Mouse (Mus musculus): Measurements from ENCODE around the gene 2310039H08Rik. TPM values are rescaled to one million over a fixed set of nuclear protein-coding genes. Genes with fewer than 3 reads are reported as not detected.
"Not testable (repeated sequence)": the region's sequence is repeated elsewhere in the genome, so short reads cannot be mapped to it uniquely, and the experiment has no call there.

Gene 2310039H08Rik
- polyA plus RNA-seq, 1 experiment from 2014 or later, result 89.9 TPM

GRCm38 (mm10) chr17:46782341-46783221 lies 10.1 kb downstream of the 2310039H08Rik start, which contains the start of gene Rpl7l1:
Gene Rpl7l1 (minus strand): TSS chr17:46782672.
- peaks cover 7% of the 10 kb centered on the region; the same call in 1 of the 2 replicates for H3K4me1 ChIP-seq (replicated peaks; ENCODE audit: control insufficient read depth, insufficient read depth, low read length)
- under 1% methylated on average over 44 of the region's 44 CpGs for WGBS
- ATAC-seq (replicated peaks; ENCODE audit: low FRiP score, low TSS enrichment, low read depth), result peak; percentile 93
- no peaks in the 10 kb centered on the region for H3K9me3 ChIP-seq (ENCODE audit: control insufficient read depth, low read length)
- DNase-seq (ENCODE audit: low spot score), result peak; percentile 94
- no peaks in the 10 kb centered on the region for H3K27me3 ChIP-seq (replicated peaks; ENCODE audit: control insufficient read depth, insufficient read depth, low read length)
- peaks cover 33% of the 10 kb centered on the region for H3K36me3 ChIP-seq (ENCODE audit: control insufficient read depth, insufficient read depth, low read length)
- peak within 1 kb of the TSS; percentile 55 for H3K9ac ChIP-seq (ENCODE audit: low read length)
- peak within 1 kb of the TSS; percentile 86 for H3K27ac ChIP-seq (ENCODE audit: low read depth)
- peak within 1 kb of the TSS; percentile 73 for H3K4me2 ChIP-seq (ENCODE audit: low read length)
- H3K4me3 ChIP-seq (ENCODE audit: low read depth, low read length), result peak within 1 kb of the TSS; percentile 49

GRCm38 (mm10) chr17:46783222-46783565 lies 10.8 kb downstream of the 2310039H08Rik start:
- Histone ChIP-seq H3K36me3 (ENCODE audit: control insufficient read depth, insufficient read depth, low read length) (peaks cover 27% of the 10 kb centered on the region), H3K27me3 (replicated peaks; ENCODE audit: control insufficient read depth, insufficient read depth, low read length) (no peaks in the 10 kb centered on the region), H3K9ac (ENCODE audit: low read length) (no peak overlapping the region), H3K4me2 (ENCODE audit: low read length) (peak overlapping the region; percentile 73), H3K27ac (ENCODE audit: low read depth) (peak overlapping the region; percentile 86), H3K9me3 (ENCODE audit: control insufficient read depth, low read length) (no peaks in the 10 kb centered on the region), H3K4me3 (ENCODE audit: low read depth, low read length) (peak overlapping the region; percentile 49), H3K4me1 (replicated peaks; ENCODE audit: control insufficient read depth, insufficient read depth, low read length) (peaks cover 7% of the 10 kb centered on the region; the same call in 1 of the 2 replicates)
- ATAC-seq (replicated peaks; ENCODE audit: low FRiP score, low TSS enrichment, low read depth), result no peak; the same call in 1 of the 2 replicates
- WGBS, result 86% methylated on average over 2 of the region's 2 CpGs
- no peak for DNase-seq (ENCODE audit: low spot score)

DNA sequence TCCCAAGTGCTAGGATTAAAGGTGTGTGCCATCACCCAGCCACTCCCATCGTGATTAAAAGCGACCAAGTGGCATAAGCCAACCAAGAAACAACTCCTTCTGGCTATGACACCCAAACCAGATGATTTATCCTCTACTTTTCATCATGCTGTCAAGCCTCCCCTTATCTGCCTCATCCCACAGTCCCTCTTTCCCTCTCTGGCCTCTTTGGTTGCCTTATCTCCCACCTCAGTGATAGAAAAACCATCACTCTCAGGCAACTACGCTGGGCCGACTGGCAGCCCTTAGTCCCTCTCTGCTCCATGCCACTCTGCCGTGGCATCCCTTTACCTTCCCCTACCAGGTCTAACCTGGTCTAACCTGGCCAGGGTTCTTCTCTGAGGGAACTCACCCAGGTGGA lies 14.5 kb downstream of the 2310039H08Rik start:
- no peak for DNase-seq (ENCODE audit: low spot score)
- H3K4me1 ChIP-seq (replicated peaks; ENCODE audit: control insufficient read depth, insufficient read depth, low read length), result no peaks in the 10 kb centered on the region
- H3K9ac ChIP-seq (ENCODE audit: low read length), result no peak overlapping the region
- H3K4me2 ChIP-seq (ENCODE audit: low read length), result no peak overlapping the region
- WGBS, result 91% methylated on average over 5 of the region's 5 CpGs
- no peak overlapping the region for H3K27ac ChIP-seq (ENCODE audit: low read depth)
- no peak overlapping the region for H3K4me3 ChIP-seq (ENCODE audit: low read depth, low read length)
- ATAC-seq (replicated peaks; ENCODE audit: low FRiP score, low TSS enrichment, low read depth), result no peak
- H3K27me3 ChIP-seq (replicated peaks; ENCODE audit: control insufficient read depth, insufficient read depth, low read length), result no peaks in the 10 kb centered on the region
- H3K36me3 ChIP-seq (ENCODE audit: control insufficient read depth, insufficient read depth, low read length), result no peaks in the 10 kb centered on the region
- no peaks in the 10 kb centered on the region for H3K9me3 ChIP-seq (ENCODE audit: control insufficient read depth, low read length)

DNA sequence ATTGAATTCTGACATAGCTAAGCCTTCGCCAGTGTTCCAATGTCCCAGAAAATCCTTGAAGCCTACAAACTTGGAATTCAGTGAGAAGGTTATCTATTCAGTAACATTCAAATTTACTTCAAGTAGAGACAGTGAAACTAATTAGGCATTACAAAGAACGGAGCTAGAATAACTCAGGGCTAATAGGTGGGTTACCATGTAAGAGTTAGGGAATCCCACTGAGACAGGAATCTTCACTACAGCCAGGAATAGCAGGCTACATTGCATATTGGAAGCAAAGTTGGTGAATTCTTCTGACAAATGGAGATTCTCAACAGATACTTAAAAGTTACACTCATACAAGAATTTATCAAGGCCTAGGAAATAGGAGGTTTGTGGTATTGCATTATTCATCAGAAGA lies 15.5 kb downstream of the 2310039H08Rik start:
- H3K9me3 ChIP-seq (ENCODE audit: control insufficient read depth, low read length); H3K27ac ChIP-seq (ENCODE audit: low read depth); H3K4me1 ChIP-seq (replicated peaks; ENCODE audit: control insufficient read depth, insufficient read depth, low read length); H3K4me2 ChIP-seq (ENCODE audit: low read length); H3K36me3 ChIP-seq (ENCODE audit: control insufficient read depth, insufficient read depth, low read length); H3K27me3 ChIP-seq (replicated peaks; ENCODE audit: control insufficient read depth, insufficient read depth, low read length); ATAC-seq (replicated peaks; ENCODE audit: low FRiP score, low TSS enrichment, low read depth); H3K9ac ChIP-seq (ENCODE audit: low read length); DNase-seq (ENCODE audit: low spot score); H3K4me3 ChIP-seq (ENCODE audit: low read depth, low read length): not testable (repeated sequence)
- WGBS, result 66% methylated on average over 2 of the region's 2 CpGs

DNA sequence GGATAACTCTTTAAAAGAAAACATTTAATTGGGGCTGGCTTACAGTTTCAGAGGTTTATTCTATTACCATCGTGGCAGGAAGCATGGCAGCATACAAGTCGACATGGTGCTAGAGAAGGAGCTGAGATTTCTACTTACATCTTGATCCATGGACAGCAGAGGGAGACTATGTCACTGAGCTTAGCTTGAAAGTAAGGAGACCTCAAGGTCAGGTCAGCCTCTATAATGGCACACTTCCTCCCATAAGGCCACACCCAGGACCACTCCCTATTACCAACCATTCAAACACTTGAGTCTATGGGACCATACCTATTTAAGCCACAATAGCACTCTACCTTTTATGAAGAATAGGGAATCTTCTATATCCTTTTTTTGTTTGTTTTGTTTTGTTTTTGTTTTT lies 20.5 kb downstream of the 2310039H08Rik start:
- H3K4me3 ChIP-seq (ENCODE audit: low read depth, low read length), result no peak overlapping the region
- WGBS, result 87% methylated on average over 2 of the region's 2 CpGs
- H3K27ac ChIP-seq (ENCODE audit: low read depth), result no peak overlapping the region
- H3K9ac ChIP-seq (ENCODE audit: low read length), result no peak overlapping the region
- H3K36me3 ChIP-seq (ENCODE audit: control insufficient read depth, insufficient read depth, low read length), result no peaks in the 10 kb centered on the region
- no peak for ATAC-seq (replicated peaks; ENCODE audit: low FRiP score, low TSS enrichment, low read depth)
- no peaks in the 10 kb centered on the region for H3K27me3 ChIP-seq (replicated peaks; ENCODE audit: control insufficient read depth, insufficient read depth, low read length)
- H3K4me1 ChIP-seq (replicated peaks; ENCODE audit: control insufficient read depth, insufficient read depth, low read length), result no peaks in the 10 kb centered on the region
- no peaks in the 10 kb centered on the region for H3K9me3 ChIP-seq (ENCODE audit: control insufficient read depth, low read length)
- DNase-seq (ENCODE audit: low spot score), result no peak
- no peak overlapping the region for H3K4me2 ChIP-seq (ENCODE audit: low read length)

GRCm38 (mm10) chr17:46796743-46797142 lies 24.3 kb downstream of the 2310039H08Rik start:
- ATAC-seq (replicated peaks; ENCODE audit: low FRiP score, low TSS enrichment, low read depth), result no peak
- H3K4me3 ChIP-seq (ENCODE audit: low read depth, low read length), result no peak overlapping the region
- H3K27ac ChIP-seq (ENCODE audit: low read depth), result no peak overlapping the region
- H3K36me3 ChIP-seq (ENCODE audit: control insufficient read depth, insufficient read depth, low read length), result peaks cover 20% of the 10 kb centered on the region
- H3K9ac ChIP-seq (ENCODE audit: low read length), result no peak overlapping the region
- no peak overlapping the region for H3K4me2 ChIP-seq (ENCODE audit: low read length)
- 86% methylated on average over 4 of the region's 4 CpGs for WGBS
- DNase-seq (ENCODE audit: low spot score), result no peak
- no peaks in the 10 kb centered on the region for H3K27me3 ChIP-seq (replicated peaks; ENCODE audit: control insufficient read depth, insufficient read depth, low read length)
- no peaks in the 10 kb centered on the region for H3K9me3 ChIP-seq (ENCODE audit: control insufficient read depth, low read length)
- H3K4me1 ChIP-seq (replicated peaks; ENCODE audit: control insufficient read depth, insufficient read depth, low read length), result no peaks in the 10 kb centered on the region

DNA sequence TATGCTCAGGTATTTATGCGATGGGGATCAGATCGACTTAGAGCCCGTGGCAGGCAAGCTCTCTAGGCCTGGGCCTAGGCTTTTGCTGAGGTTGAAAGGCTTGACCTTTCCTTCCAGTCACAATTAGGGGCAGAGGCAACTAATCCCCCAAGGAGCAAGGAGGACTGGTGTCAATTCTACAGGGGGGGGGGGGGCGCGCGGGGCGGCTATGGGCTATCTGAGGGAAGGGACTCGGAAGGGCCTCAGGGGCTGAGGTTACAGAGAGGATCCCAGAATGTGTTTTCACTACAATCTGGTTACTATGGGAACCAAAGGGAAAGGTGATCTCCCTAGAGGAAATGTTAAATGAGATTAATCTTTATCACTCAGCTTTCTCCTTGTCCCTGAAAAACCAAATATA lies 25.0 kb downstream of the 2310039H08Rik start:
- H3K27me3 ChIP-seq (replicated peaks; ENCODE audit: control insufficient read depth, insufficient read depth, low read length), result no peaks in the 10 kb centered on the region
- no peak overlapping the region for H3K9ac ChIP-seq (ENCODE audit: low read length)
- H3K4me3 ChIP-seq (ENCODE audit: low read depth, low read length), result no peak overlapping the region
- no peaks in the 10 kb centered on the region for H3K4me1 ChIP-seq (replicated peaks; ENCODE audit: control insufficient read depth, insufficient read depth, low read length)
- no peak for DNase-seq (ENCODE audit: low spot score)
- 56% methylated on average over 8 of the region's 8 CpGs for WGBS
- H3K27ac ChIP-seq (ENCODE audit: low read depth), result no peak overlapping the region
- no peak for ATAC-seq (replicated peaks; ENCODE audit: low FRiP score, low TSS enrichment, low read depth)
- no peak overlapping the region for H3K4me2 ChIP-seq (ENCODE audit: low read length)
- peaks cover 20% of the 10 kb centered on the region for H3K36me3 ChIP-seq (ENCODE audit: control insufficient read depth, insufficient read depth, low read length)
- no peaks in the 10 kb centered on the region for H3K9me3 ChIP-seq (ENCODE audit: control insufficient read depth, low read length)

GRCm38 (mm10) chr17:46799680-46800079 lies 27.2 kb downstream of the 2310039H08Rik start:
- 80% methylated on average over 10 of the region's 10 CpGs for WGBS
- Histone ChIP-seq H3K4me2 (ENCODE audit: low read length) (no peak overlapping the region), H3K27ac (ENCODE audit: low read depth) (no peak overlapping the region), H3K36me3 (ENCODE audit: control insufficient read depth, insufficient read depth, low read length) (peaks cover 23% of the 10 kb centered on the region), H3K4me1 (replicated peaks; ENCODE audit: control insufficient read depth, insufficient read depth, low read length) (no peaks in the 10 kb centered on the region), H3K9me3 (ENCODE audit: control insufficient read depth, low read length) (no peaks in the 10 kb centered on the region), H3K9ac (ENCODE audit: low read length) (no peak overlapping the region), H3K4me3 (ENCODE audit: low read depth, low read length) (no peak overlapping the region), H3K27me3 (replicated peaks; ENCODE audit: control insufficient read depth, insufficient read depth, low read length) (no peaks in the 10 kb centered on the region)
- DNase-seq (ENCODE audit: low spot score) (no peak), ATAC-seq (replicated peaks; ENCODE audit: low FRiP score, low TSS enrichment, low read depth) (no peak)

- Histone ChIP-seq H3K27ac (ENCODE audit: low read depth) (no peak overlapping the region), H3K36me3 (ENCODE audit: control insufficient read depth, insufficient read depth, low read length) (peaks cover 43% of the 10 kb centered on the region), H3K4me2 (ENCODE audit: low read length) (no peak overlapping the region), H3K9ac (ENCODE audit: low read length) (no peak overlapping the region), H3K4me3 (ENCODE audit: low read depth, low read length) (no peak overlapping the region), H3K4me1 (replicated peaks; ENCODE audit: control insufficient read depth, insufficient read depth, low read length) (no peaks in the 10 kb centered on the region), H3K9me3 (ENCODE audit: control insufficient read depth, low read length) (no peaks in the 10 kb centered on the region), H3K27me3 (replicated peaks; ENCODE audit: control insufficient read depth, insufficient read depth, low read length) (no peaks in the 10 kb centered on the region)
- 87% methylated on average over 6 of the region's 6 CpGs for WGBS
- no peak for ATAC-seq (replicated peaks; ENCODE audit: low FRiP score, low TSS enrichment, low read depth)
- DNase-seq (ENCODE audit: low spot score), result no peak
These were observed 29.3 kb downstream of the 2310039H08Rik start for GRCm38 (mm10) chr17:46801761-46802160.
